Mouse (Mus musculus) midbrain, postnatal 0 days (tissue): ENCODE measurements around the gene Olfr686. TPM values are rescaled to one million over a fixed set of nuclear protein-coding genes. Genes with fewer than 3 reads are reported as not detected.

Source experiments
- ATAC-seq: fragments of 200-750 bp; cut with Nextera tagmentation; 2 replicates; pipeline ENCODE4 v1.8.0; 2017; ENCODE audit warnings: moderate number of reproducible peaks, mild to moderate bottlenecking, moderate TSS enrichment, moderate library complexity; ENCODE audit not compliant: low FRiP score
- DNase-seq: peaks from one replicate; pipeline ENCODE4 v3.0.0-alpha.2; 2015; ENCODE audit warnings: low spot score
- H3K27ac ChIP-seq: fragments of 300-500 bp; sonication (generic); 2 replicates; pipeline ENCODE4 v1.5.1; 2014; ENCODE audit warnings: low read depth, mild to moderate bottlenecking, low read length, mixed read lengths
- H3K27me3 ChIP-seq: fragments of 300-500 bp; sonication (generic); 2 replicates; pipeline ENCODE4 v1.6.1; 2014; ENCODE audit warnings: low read length, control low read depth, mixed read lengths; ENCODE audit not compliant: insufficient read depth
- H3K36me3 ChIP-seq: fragments of 300-500 bp; sonication (generic); 2 replicates; pipeline ENCODE4 v1.6.1; 2014; ENCODE audit warnings: low read length, control low read depth, mixed read lengths; ENCODE audit not compliant: insufficient read depth
- H3K4me1 ChIP-seq: fragments of 300-500 bp; sonication (generic); 2 replicates; pipeline ENCODE4 v1.6.1; 2014; ENCODE audit warnings: mild to moderate bottlenecking, control low read depth, antibody characterized with exemption, low read length, mixed read lengths; ENCODE audit not compliant: insufficient read depth
- H3K4me2 ChIP-seq: fragments of 300-500 bp; sonication (generic); 2 replicates; pipeline ENCODE4 v1.6.1; 2014; ENCODE audit warnings: low read depth, mild to moderate bottlenecking, low read length, mixed read lengths; ENCODE audit not compliant: poor library complexity, severe bottlenecking
- H3K4me3 ChIP-seq: fragments of 300-500 bp; sonication (generic); 2 replicates; pipeline ENCODE4 v1.5.1; 2014; ENCODE audit warnings: low read depth, mild to moderate bottlenecking, low read length, moderate library complexity
- H3K9ac ChIP-seq: fragments of 300-500 bp; sonication (generic); replicated peaks from 2 replicates; pipeline ENCODE4 v1.6.1; 2014; ENCODE audit warnings: mild to moderate bottlenecking, low read length, moderate library complexity, mixed read lengths; ENCODE audit not compliant: poor library complexity, severe bottlenecking
- H3K9me3 ChIP-seq: fragments of 300-500 bp; sonication (generic); 2 replicates; pipeline ENCODE4 v1.6.1; 2016; ENCODE audit warnings: low read length, control low read depth
- CTCF ChIP-seq: IDR thresholded peaks from 2 replicates; pipeline ENCODE4 v1.5.1; 2016; ENCODE audit warnings: antibody characterized with exemption, mild to moderate bottlenecking
- WGBS: fragments of 180-500 bp; shearing (Covaris S2); extraction: QIAGEN DNeasy Blood & Tissue Kit; methylation state at CpG from one replicate; pipeline ENCODE4 v1.1.7; 2014; 5-methylcytosine and 5-hydroxymethylcytosine counted together
- polyA plus RNA-seq: library from polyadenylated mRNA; unstranded; fragments of >200 nt; fragmentation: Nextera tagmentation; extraction: Ambion mirVana; gene quantifications from 2 replicates; pipeline ENCODE4 v1.2.1, GENCODE M21; 2015
- total RNA-seq: library from RNA; depleted of rRNA; stranded (reverse); fragments of >200 nt; gene quantifications from 2 replicates; pipeline ENCODE4 v1.2.3, GENCODE M21; 2014; rRNA removed

Gene Olfr686
- total and polyA plus RNA-seq, 2 experiments from 2014 or later = not detected

DNA sequence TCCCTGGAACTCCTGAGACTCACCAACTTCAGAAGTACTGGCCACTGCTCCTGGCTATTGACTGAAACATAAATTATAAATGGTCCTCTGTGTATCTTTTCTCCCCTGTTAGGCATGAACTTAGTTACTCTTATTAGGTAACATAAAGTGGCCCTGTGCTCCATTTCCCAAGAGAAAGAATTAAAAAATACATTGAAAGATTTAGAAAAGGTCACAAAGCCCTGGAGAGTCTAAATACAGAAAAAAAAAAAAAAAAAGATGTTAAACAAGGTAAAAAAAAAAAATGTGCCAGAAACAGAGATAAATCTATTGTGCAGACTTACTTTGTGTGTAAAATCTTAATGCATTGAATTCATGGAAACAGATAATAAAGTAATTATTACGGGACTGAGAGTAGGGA is 43.7 kb downstream of the Olfr686 start, which contains the start of gene Olfr684:
Gene Olfr684, minus strand, starts transcription at position 101 of the 400 bp plus-strand sequence.
- Histone ChIP-seq H3K27ac (no peak within 1 kb of the TSS), H3K4me3 (no peak within 1 kb of the TSS), H3K36me3 (no peaks in the 10 kb centered on the region), H3K9ac (no peak within 1 kb of the TSS), H3K27me3 (no peaks in the 10 kb centered on the region), H3K4me2 (no peak within 1 kb of the TSS), H3K9me3 (no peaks in the 10 kb centered on the region), H3K4me1 (no peaks in the 10 kb centered on the region)
- WGBS = 75% methylated on average over 1 of the region's 1 CpGs
- TF ChIP-seq CTCF = no peak
- DNase-seq (no peak), ATAC-seq (no peak)

Other genes starting within 250 kb of the Olfr686 start
- not detected in 2 replicates for gene Olfr670, start 244.9 kb downstream of the Olfr686 start, total RNA-seq
- not detected in 2 replicates for gene Olfr670, start 244.9 kb downstream of the Olfr686 start, polyA plus RNA-seq
- gene Olfr671, start 228.4 kb downstream of the Olfr686 start, total RNA-seq = not detected in 2 replicates
- not detected in 2 replicates for gene Olfr671, start 228.4 kb downstream of the Olfr686 start, polyA plus RNA-seq
- not detected in 2 replicates for gene Olfr672, start 205.5 kb downstream of the Olfr686 start, total RNA-seq
- not detected in 2 replicates for gene Olfr672, start 205.5 kb downstream of the Olfr686 start, polyA plus RNA-seq
- gene Olfr675, start 179.0 kb downstream of the Olfr686 start, total RNA-seq = not detected in 2 replicates
- gene Olfr675, start 179.0 kb downstream of the Olfr686 start, polyA plus RNA-seq = not detected in 2 replicates
- gene Olfr676, start 174.8 kb downstream of the Olfr686 start, total RNA-seq = not detected in 2 replicates
- not detected in 2 replicates for gene Olfr676, start 174.8 kb downstream of the Olfr686 start, polyA plus RNA-seq
- gene Olfr677, start 156.1 kb downstream of the Olfr686 start, total RNA-seq = not detected in 2 replicates
- gene Olfr677, start 156.1 kb downstream of the Olfr686 start, polyA plus RNA-seq = not detected in 2 replicates
- gene Olfr678, start 143.0 kb downstream of the Olfr686 start, total RNA-seq = not detected in 2 replicates
- not detected in 2 replicates for gene Olfr678, start 143.0 kb downstream of the Olfr686 start, polyA plus RNA-seq
- gene Olfr679, start 126.3 kb downstream of the Olfr686 start, total RNA-seq = not detected in 2 replicates
- not detected in 2 replicates for gene Olfr679, start 126.3 kb downstream of the Olfr686 start, polyA plus RNA-seq
- not detected in 2 replicates for gene Olfr680-ps1, start 114.7 kb downstream of the Olfr686 start, total RNA-seq
- not detected in 2 replicates for gene Olfr680-ps1, start 114.7 kb downstream of the Olfr686 start, polyA plus RNA-seq
- not detected in 2 replicates for gene Olfr681, start 90.6 kb downstream of the Olfr686 start, total RNA-seq
- not detected in 2 replicates for gene Olfr681, start 90.6 kb downstream of the Olfr686 start, polyA plus RNA-seq
- not detected in 2 replicates for gene Olfr683, start 60.5 kb downstream of the Olfr686 start, total RNA-seq
- not detected in 2 replicates for gene Olfr683, start 60.5 kb downstream of the Olfr686 start, polyA plus RNA-seq
- not detected in 2 replicates for gene Olfr684, start 43.8 kb downstream of the Olfr686 start, total RNA-seq
- gene Olfr684, start 43.8 kb downstream of the Olfr686 start, polyA plus RNA-seq = not detected in 2 replicates
- gene Olfr685, start 21.5 kb downstream of the Olfr686 start, total RNA-seq = not detected in 2 replicates
- not detected in 2 replicates for gene Olfr685, start 21.5 kb downstream of the Olfr686 start, polyA plus RNA-seq
- gene Olfr688, start 80.6 kb upstream of the Olfr686 start, total RNA-seq = not detected in 2 replicates
- not detected in 2 replicates for gene Olfr688, start 80.6 kb upstream of the Olfr686 start, polyA plus RNA-seq
- gene Olfr689, start 103.7 kb upstream of the Olfr686 start, total RNA-seq = not detected in 2 replicates
- gene Olfr689, start 103.7 kb upstream of the Olfr686 start, polyA plus RNA-seq = 0.05 TPM in 1 of 2 replicates, not detected in the other
- 0.22 and 1.4 TPM in 2 replicates for gene Olfr690, start 126.6 kb upstream of the Olfr686 start, total RNA-seq
- gene Olfr690, start 126.6 kb upstream of the Olfr686 start, polyA plus RNA-seq = not detected in 2 replicates
- 0.76 and 2.6 TPM in 2 replicates for gene Olfr691, start 134.8 kb upstream of the Olfr686 start, total RNA-seq
- 0.09 and 0.26 TPM in 2 replicates for gene Olfr691, start 134.8 kb upstream of the Olfr686 start, polyA plus RNA-seq
- not detected in 2 replicates for gene Olfr692, start 160.7 kb upstream of the Olfr686 start, total RNA-seq
- 0.14 TPM in 1 of 2 replicates, not detected in the other for gene Olfr692, start 160.7 kb upstream of the Olfr686 start, polyA plus RNA-seq
- not detected in 2 replicates for gene Gm5901, start 167.6 kb upstream of the Olfr686 start, total RNA-seq
- gene Gm5901, start 167.6 kb upstream of the Olfr686 start, polyA plus RNA-seq = 0.48 and 0.57 TPM in 2 replicates
- 33.4 and 35.8 TPM in 2 replicates for gene Fam160a2, start 192.6 kb upstream of the Olfr686 start, total RNA-seq
- gene Fam160a2, start 192.6 kb upstream of the Olfr686 start, polyA plus RNA-seq = 37.3 and 37.6 TPM in 2 replicates
- 0.49 TPM in 1 of 2 replicates, not detected in the other for gene Cnga4, start 197.1 kb upstream of the Olfr686 start, total RNA-seq
- gene Cnga4, start 197.1 kb upstream of the Olfr686 start, polyA plus RNA-seq = 0.21 and 0.26 TPM in 2 replicates
- gene Cckbr, start 218.2 kb upstream of the Olfr686 start, total RNA-seq = 9.9 and 12.0 TPM in 2 replicates
- 6.3 and 7.7 TPM in 2 replicates for gene Cckbr, start 218.2 kb upstream of the Olfr686 start, polyA plus RNA-seq